Mouse (Mus musculus): ENCODE measurements around the gene Sst. TPM values are rescaled to one million over a fixed set of nuclear protein-coding genes. Genes with fewer than 3 reads are reported as not detected.

Sst gene
- total and polyA plus RNA-seq, 3 experiments = not detected

- Histone ChIP-seq H3K9me3 (replicated peaks; ENCODE audit: insufficient read depth, low read length) (no peaks in the 10 kb centered on the region), H3K36me3 (ENCODE audit: control insufficient read depth in 1 of 2, insufficient read depth in 2 of 2, low read length in 2 of 2) (no peaks in the 10 kb centered on the region), H3K9ac (ENCODE audit: control insufficient read depth, low read depth, low read length, poor library complexity, severe bottlenecking) (no peak within 1 kb of the TSS), H3K27me3 (ENCODE audit: control insufficient read depth in 1 of 2, insufficient read depth in 2 of 2, low read length in 2 of 2) (no peaks in the 10 kb centered on the region), H3K4me3 (ENCODE audit: control insufficient read depth in 1 of 2, insufficient read depth in 1 of 2, low read depth in 2 of 2, low read length in 2 of 2) (no peak within 1 kb of the TSS), H3K79me2 (ENCODE audit: control insufficient read depth, insufficient read depth, low read length, poor library complexity) (no peaks in the 10 kb centered on the region), H3K4me1 (ENCODE audit: control insufficient read depth in 1 of 2, insufficient read depth in 2 of 2, low read length in 2 of 2) (no peaks in the 10 kb centered on the region), H3K27ac (ENCODE audit: control insufficient read depth, low read depth, low read length) (no peak within 1 kb of the TSS)
- no peak for DNase-seq (ENCODE audit: low read depth, low spot score)
- TF ChIP-seq ETS1 (IDR thresholded peaks at IDR 0.05; ENCODE audit: low read depth, low read length) = no peak
- TF ChIP-seq RAD21 (IDR thresholded peaks at IDR 0.05; ENCODE audit: low read depth, low read length) = no peak
- no peak for TF ChIP-seq CHD1 (IDR thresholded peaks at IDR 0.05; ENCODE audit: low read depth, low read length)
- no peak for TF ChIP-seq ZKSCAN1 (IDR thresholded peaks at IDR 0.05; ENCODE audit: low read depth, low read length)
- TF ChIP-seq GABPA (IDR thresholded peaks at IDR 0.05; ENCODE audit: low read depth, low read length) = no peak
- TF ChIP-seq NELFE (IDR thresholded peaks at IDR 0.05; ENCODE audit: low read depth, low read length) = no peak
- no peak for TF ChIP-seq TCF12 (IDR thresholded peaks at IDR 0.05; ENCODE audit: low read depth, low read length)
- TF ChIP-seq MAZ (IDR thresholded peaks at IDR 0.05; ENCODE audit: low read depth, low read length) = no peak
- no peak for TF ChIP-seq MXI1 (IDR thresholded peaks at IDR 0.05; ENCODE audit: low read depth, low read length)
Measured at GRCm38 (mm10) chr16:23932294-23932693, 41.5 kb upstream of the Sst start, which contains the start of gene Rtp2. Gene Rtp2, minus strand, starts transcription at chr16:23932394.

DNA sequence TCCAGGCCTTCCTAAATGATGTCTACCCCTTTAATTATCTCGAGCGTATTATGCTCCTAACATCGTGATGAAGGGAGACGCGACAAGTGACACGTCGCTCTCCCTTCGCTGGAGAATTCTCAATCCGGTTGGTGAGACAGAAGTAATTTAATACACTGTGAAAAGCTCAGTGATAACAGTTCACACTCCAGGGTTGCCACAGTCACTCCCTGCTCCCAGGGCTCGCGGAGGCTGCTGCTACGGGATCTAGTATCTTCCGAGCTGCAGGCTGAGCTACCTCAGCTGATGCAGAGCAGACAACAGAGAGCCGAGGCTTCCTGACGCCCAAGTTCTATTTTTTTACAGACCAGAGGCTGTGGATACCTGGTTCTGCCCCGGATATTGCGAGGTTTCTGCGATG, 40.5 kb upstream of the Sst start:
- DNase-seq (ENCODE audit: low read depth, low spot score) = no peak
- Histone ChIP-seq H3K9ac (ENCODE audit: control insufficient read depth, low read depth, low read length, poor library complexity, severe bottlenecking) (no peak overlapping the region), H3K27ac (ENCODE audit: control insufficient read depth, low read depth, low read length) (no peak overlapping the region), H3K36me3 (ENCODE audit: control insufficient read depth in 1 of 2, insufficient read depth in 2 of 2, low read length in 2 of 2) (no peaks in the 10 kb centered on the region), H3K79me2 (ENCODE audit: control insufficient read depth, insufficient read depth, low read length, poor library complexity) (no peaks in the 10 kb centered on the region), H3K4me1 (ENCODE audit: control insufficient read depth in 1 of 2, insufficient read depth in 2 of 2, low read length in 2 of 2) (no peaks in the 10 kb centered on the region), H3K27me3 (ENCODE audit: control insufficient read depth in 1 of 2, insufficient read depth in 2 of 2, low read length in 2 of 2) (no peaks in the 10 kb centered on the region), H3K4me3 (ENCODE audit: control insufficient read depth in 1 of 2, insufficient read depth in 1 of 2, low read depth in 2 of 2, low read length in 2 of 2) (no peak overlapping the region), H3K9me3 (replicated peaks; ENCODE audit: insufficient read depth, low read length) (no peaks in the 10 kb centered on the region)
- TF ChIP-seq MXI1 (IDR thresholded peaks at IDR 0.05; ENCODE audit: low read depth, low read length) (no peak), MAFK (IDR thresholded peaks at IDR 0.05; ENCODE audit: borderline replicate concordance, low read depth, low read length) (no peak), NRF1 (IDR thresholded peaks at IDR 0.05; ENCODE audit: insufficient read depth, low read depth, low read length, poor library complexity, severe bottlenecking) (no peak), NELFE (IDR thresholded peaks at IDR 0.05; ENCODE audit: low read depth, low read length) (no peak), MEF2A (IDR thresholded peaks at IDR 0.05; ENCODE audit: extremely low read depth, insufficient replicate concordance, low read depth, low read length, poor library complexity, severe bottlenecking) (no peak), RAD21 (IDR thresholded peaks at IDR 0.05; ENCODE audit: low read depth, low read length) (no peak), POLR2AphosphoS2 (IDR thresholded peaks at IDR 0.05; ENCODE audit: low read length) (no peak), KAT2A (conservative IDR thresholded peaks at IDR 0.05; ENCODE audit: low read depth, low read length) (no peak), MYC (IDR thresholded peaks at IDR 0.05; ENCODE audit: low read depth, low read length) (no peak), CTCF (IDR thresholded peaks at IDR 0.05 in 2 of 3, conservative IDR thresholded peaks at IDR 0.05 in 1 of 3; ENCODE audit: control insufficient read depth in 1 of 3, insufficient read depth in 1 of 3, low read depth in 2 of 3, low read length in 3 of 3, poor library complexity in 1 of 3, severe bottlenecking in 1 of 3) (no peak), E2F4 (IDR thresholded peaks at IDR 0.05; ENCODE audit: borderline replicate concordance, low read depth, low read length) (no peak), ZC3H11A (IDR thresholded peaks at IDR 0.05; ENCODE audit: low read depth, low read length) (no peak), RCOR1 (IDR thresholded peaks at IDR 0.05; ENCODE audit: low read depth, low read length) (no peak)
